Mouse (Mus musculus): ENCODE data around the gene Mzf1. TPM values are rescaled to one million over a fixed set of nuclear protein-coding genes. Genes with fewer than 3 reads are reported as not detected.

Mzf1 gene
- polyA plus RNA-seq, 1 experiment, result 14.3 TPM

DNA sequence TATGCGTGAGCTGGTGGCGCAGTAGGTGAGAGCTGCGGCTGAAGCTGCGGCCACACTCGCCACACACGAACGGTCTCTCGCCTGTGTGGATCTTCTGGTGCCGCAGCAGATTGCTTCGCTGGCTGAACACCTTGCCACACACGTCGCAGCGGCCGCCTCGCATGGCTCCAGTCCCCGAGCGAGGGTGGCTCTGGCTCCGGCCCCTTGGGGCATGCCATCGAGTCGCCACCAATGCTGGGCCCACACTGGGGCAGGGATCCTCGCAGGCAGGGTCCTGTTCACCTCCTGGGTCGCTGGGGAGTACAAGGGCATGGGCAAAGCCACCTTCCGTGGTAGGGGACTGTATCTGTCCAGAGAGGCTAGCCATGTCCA lies 10.3 kb downstream of the Mzf1 start:
- Histone ChIP-seq H3K27ac (ENCODE audit: insufficient read depth, low read length) (peak overlapping the region; percentile 2; the same call in 1 of the 2 replicates), H3K4me3 (ENCODE audit: insufficient read depth, low read length) (peak overlapping the region; percentile 35), H3K4me1 (ENCODE audit: control insufficient read depth, insufficient read depth, low read length) (no peaks in the 10 kb centered on the region)
- TF ChIP-seq CTCF (IDR thresholded peaks at IDR 0.05; ENCODE audit: extremely low read depth, insufficient read depth, low read length) (no peak), POLR2A (IDR thresholded peaks at IDR 0.05; ENCODE audit: extremely low read depth, insufficient read depth, low read length) (no peak)

DNA sequence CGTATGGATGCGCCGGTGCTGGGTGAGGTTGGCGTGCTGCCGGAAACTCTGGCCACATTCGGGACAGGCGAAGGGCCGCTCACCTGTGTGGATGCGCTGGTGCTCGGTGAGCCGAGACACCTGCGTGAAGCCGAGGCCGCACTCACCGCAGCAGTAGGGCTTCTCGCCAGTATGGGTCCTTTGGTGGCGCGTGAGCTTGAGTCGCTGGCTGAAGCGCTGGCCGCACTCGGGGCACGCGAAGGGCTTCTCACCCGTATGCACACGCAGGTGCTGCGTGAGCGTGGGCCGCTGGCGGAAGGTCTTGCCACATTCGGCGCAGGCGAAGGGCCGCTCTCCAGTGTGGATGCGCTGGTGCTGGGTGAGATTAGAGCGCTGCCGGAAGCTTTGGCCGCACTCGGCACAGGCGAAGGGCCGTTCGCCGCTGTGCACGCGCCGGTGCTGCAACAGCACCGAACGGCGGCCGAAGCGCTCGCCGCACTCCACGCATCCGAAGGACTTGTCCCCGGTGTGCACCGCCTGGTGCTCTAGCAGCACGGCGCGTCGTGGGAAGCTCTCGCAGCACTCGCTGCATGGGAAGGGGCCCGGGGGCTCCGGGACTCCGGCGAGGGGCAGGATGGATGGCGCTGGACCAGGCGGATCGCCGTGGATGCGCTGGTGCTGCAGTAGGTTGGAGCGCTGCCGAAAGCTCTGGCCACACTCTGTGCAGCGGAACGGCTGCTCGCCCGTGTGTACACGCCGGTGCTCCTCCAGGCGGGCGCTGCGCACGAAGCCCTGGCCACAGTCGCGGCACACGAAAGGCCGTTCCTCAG lies 10.9 kb downstream of the Mzf1 start:
- TF ChIP-seq CTCF (IDR thresholded peaks at IDR 0.05; ENCODE audit: extremely low read depth, insufficient read depth, low read length), result no peak
- TF ChIP-seq POLR2A (IDR thresholded peaks at IDR 0.05; ENCODE audit: extremely low read depth, insufficient read depth, low read length), result peak; percentile 29; the same call in 1 of the 2 replicates
- peak overlapping the region; percentile 35 for H3K4me3 ChIP-seq (ENCODE audit: insufficient read depth, low read length)
- H3K4me1 ChIP-seq (ENCODE audit: control insufficient read depth, insufficient read depth, low read length), result peaks cover 3% of the 10 kb centered on the region; the same call in 1 of the 2 replicates
- peak overlapping the region; percentile 66 for H3K27ac ChIP-seq (ENCODE audit: insufficient read depth, low read length)

DNA sequence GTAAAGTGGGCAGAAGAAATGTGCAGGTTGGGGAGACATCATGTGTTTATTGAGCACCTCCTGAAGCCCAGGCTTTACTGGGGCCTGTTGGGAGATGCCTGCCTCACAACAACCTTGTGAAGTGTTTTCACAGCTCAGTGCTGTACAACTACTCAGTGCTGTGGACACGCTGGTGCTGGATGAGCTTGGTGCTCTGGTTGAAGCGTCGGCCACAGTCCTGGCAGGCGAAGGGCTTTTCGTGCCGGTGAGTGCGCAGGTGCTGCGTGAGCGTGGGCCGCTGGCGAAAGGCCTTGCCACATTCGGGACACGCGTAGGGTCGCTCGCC lies 11.5 kb downstream of the Mzf1 start:
- TF ChIP-seq POLR2A (IDR thresholded peaks at IDR 0.05; ENCODE audit: extremely low read depth, insufficient read depth, low read length), result no peak
- no peak for TF ChIP-seq CTCF (IDR thresholded peaks at IDR 0.05; ENCODE audit: extremely low read depth, insufficient read depth, low read length)
- H3K4me3 ChIP-seq (ENCODE audit: insufficient read depth, low read length), result peak overlapping the region; percentile 35; the same call in 1 of the 2 replicates
- peak overlapping the region; percentile 66; the same call in 1 of the 2 replicates for H3K27ac ChIP-seq (ENCODE audit: insufficient read depth, low read length)
- peaks cover 3% of the 10 kb centered on the region; the same call in 1 of the 2 replicates for H3K4me1 ChIP-seq (ENCODE audit: control insufficient read depth, insufficient read depth, low read length)

DNA sequence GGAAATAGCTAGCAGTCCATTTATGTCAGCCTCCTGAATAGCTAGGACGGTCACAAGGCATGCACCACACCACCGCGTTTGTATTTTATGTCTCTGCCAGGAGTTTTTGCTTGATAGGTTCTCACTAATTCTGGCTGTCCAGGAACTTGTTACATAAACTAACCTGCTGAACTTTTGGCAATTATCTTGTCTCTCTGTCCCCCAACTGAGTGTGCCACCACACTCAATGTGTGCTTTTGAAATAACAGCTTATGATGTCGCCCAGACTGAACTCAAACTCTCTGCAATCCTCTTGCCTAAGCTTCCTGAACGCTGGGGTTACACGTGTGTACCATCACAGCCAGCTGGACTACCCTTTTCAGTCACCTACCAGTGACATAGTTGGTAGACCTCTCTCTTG lies 12.1 kb downstream of the Mzf1 start:
- Histone ChIP-seq H3K4me1 (ENCODE audit: control insufficient read depth, insufficient read depth, low read length) (peaks cover 3% of the 10 kb centered on the region; the same call in 1 of the 2 replicates), H3K27ac (ENCODE audit: insufficient read depth, low read length) (no peak overlapping the region)
- no peak for TF ChIP-seq CTCF (IDR thresholded peaks at IDR 0.05; ENCODE audit: extremely low read depth, insufficient read depth, low read length)
- TF ChIP-seq POLR2A (IDR thresholded peaks at IDR 0.05; ENCODE audit: extremely low read depth, insufficient read depth, low read length), result no peak

DNA sequence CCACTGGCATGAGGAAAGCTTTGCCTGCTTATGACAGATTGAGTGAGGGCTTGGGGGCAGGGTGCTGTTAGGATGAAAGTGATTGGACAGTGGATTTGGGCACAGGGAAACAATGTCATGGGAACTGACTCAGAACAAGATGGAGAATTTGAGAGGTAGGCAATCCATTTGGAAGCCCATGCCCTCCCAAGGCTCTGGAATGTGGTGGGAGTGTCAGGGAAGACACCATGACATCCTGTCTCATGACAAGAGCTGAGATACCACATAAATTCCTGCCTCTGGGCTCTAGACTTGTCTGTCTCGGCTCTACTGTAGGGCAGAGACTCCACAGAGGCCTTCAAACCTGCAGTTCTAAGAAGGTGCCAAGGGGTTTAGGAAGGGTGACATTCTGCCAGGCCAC lies 13.3 kb downstream of the Mzf1 start:
- Histone ChIP-seq H3K4me1 (ENCODE audit: control insufficient read depth, insufficient read depth, low read length) (peaks cover 3% of the 10 kb centered on the region; the same call in 1 of the 2 replicates), H3K27ac (ENCODE audit: insufficient read depth, low read length) (no peak overlapping the region), H3K4me3 (ENCODE audit: insufficient read depth, low read length) (no peak overlapping the region)
- TF ChIP-seq CTCF (IDR thresholded peaks at IDR 0.05; ENCODE audit: extremely low read depth, insufficient read depth, low read length) (no peak), POLR2A (IDR thresholded peaks at IDR 0.05; ENCODE audit: extremely low read depth, insufficient read depth, low read length) (no peak)

More for the DNA sequence above, 12.1 kb downstream of the Mzf1 start:
- H3K4me3 ChIP-seq (ENCODE audit: insufficient read depth, low read length), result no peak overlapping the region

DNA sequence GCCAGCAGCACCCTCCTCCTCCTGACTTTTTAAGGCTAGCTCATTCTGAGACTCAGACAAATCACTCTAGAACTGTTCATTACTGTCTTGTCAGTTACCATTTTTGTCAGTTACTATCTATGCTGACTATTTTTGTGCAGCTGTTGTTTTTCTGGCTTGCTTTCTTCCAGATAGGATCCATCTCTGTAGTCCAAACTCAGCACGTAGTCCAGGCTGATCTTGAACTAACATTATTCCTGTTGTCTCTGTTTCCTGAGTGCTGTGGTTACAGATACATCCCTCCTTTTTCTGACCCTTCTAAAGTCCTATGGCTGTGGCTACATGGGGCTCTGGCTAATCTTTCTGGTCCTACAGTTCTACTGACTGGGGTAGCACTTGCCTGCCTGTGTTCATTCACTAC lies 15.4 kb downstream of the Mzf1 start:
- H3K4me3 ChIP-seq (ENCODE audit: insufficient read depth, low read length), result no peak overlapping the region; the same call in 1 of the 2 replicates
- peaks cover 3% of the 10 kb centered on the region; the same call in 1 of the 2 replicates for H3K4me1 ChIP-seq (ENCODE audit: control insufficient read depth, insufficient read depth, low read length)

DNA sequence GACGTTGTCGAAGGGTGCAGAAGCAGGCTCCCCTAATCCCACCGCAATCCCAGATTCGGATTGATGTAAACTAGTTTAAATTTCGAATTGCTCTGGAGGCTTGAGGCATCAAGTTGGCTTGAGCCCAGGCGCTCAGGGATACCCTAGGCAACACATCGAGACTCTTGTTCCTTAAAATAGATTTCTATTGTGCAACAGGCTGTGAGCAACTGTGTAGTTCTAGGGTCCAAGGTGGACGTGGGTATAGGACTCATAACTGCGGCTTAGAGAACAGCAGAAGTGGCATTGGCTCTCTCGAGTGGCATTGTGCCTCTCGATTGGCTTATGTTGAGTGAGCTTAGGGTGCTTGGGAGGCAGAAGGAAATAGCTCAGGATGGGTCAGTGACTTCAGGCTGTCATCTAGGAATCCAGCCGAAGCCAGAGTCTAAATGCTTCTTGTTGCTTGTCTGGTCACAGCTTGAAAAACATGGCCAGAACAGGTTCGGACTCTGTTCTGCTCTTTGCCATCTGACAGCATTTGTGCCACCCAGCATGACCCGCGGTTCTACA lies 15.9 kb downstream of the Mzf1 start:
- H3K4me3 ChIP-seq (ENCODE audit: insufficient read depth, low read length), result peak overlapping the region; percentile 74
- H3K27ac ChIP-seq (ENCODE audit: insufficient read depth, low read length), result peak overlapping the region; percentile 100
- TF ChIP-seq CTCF (IDR thresholded peaks at IDR 0.05; ENCODE audit: extremely low read depth, insufficient read depth, low read length) (no peak), POLR2A (IDR thresholded peaks at IDR 0.05; ENCODE audit: extremely low read depth, insufficient read depth, low read length) (no peak)
- peaks cover 3% of the 10 kb centered on the region; the same call in 1 of the 2 replicates for H3K4me1 ChIP-seq (ENCODE audit: control insufficient read depth, insufficient read depth, low read length)

More for the DNA sequence above, 15.4 kb downstream of the Mzf1 start:
- H3K27ac ChIP-seq (ENCODE audit: insufficient read depth, low read length), result peak overlapping the region; percentile 100; the same call in 1 of the 2 replicates
- TF ChIP-seq POLR2A (IDR thresholded peaks at IDR 0.05; ENCODE audit: extremely low read depth, insufficient read depth, low read length) (no peak), CTCF (IDR thresholded peaks at IDR 0.05; ENCODE audit: extremely low read depth, insufficient read depth, low read length) (no peak)

DNA sequence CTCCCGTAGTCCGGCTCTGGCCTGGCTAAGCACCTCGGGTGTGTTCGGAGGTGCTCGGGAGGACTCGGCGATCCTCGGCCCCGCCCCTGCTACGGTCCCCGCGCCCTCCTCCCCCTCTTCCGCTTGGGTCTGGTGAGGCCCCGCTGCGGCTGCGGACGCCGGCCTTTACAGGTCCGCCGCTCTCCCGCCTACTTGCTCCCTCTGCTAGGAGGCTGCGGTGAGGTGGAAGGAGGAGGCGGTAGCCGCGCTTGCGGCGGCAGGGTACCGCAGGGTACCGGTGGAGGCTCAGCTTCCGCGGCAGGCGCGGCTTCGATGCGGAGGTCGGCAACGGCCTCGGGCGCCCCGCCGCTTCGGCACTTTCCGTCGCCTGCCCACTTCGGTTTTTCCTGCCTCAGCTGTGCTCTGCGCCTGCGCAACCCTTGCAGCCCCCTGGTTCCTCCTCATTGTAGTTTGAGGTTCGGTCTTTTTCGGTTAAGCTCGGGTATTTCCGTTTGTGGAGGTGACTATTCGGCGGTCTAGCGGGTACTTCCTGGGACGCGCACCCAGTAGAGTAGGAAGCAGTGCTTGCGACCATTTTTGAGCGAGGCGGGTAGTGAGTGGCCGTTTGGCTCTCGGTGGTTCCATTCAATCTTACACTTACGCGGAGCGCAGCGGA lies 16.5 kb downstream of the Mzf1 start, which contains the start of gene Ube2m:
TSS of gene Ube2m (minus strand) at position 375 of the 655 bp plus-strand sequence.
- Histone ChIP-seq H3K4me1 (ENCODE audit: control insufficient read depth, insufficient read depth, low read length) (peaks cover 3% of the 10 kb centered on the region; the same call in 1 of the 2 replicates), H3K4me3 (ENCODE audit: insufficient read depth, low read length) (peak within 1 kb of the TSS; percentile 74), H3K27ac (ENCODE audit: insufficient read depth, low read length) (peak within 1 kb of the TSS; percentile 100)
- TF ChIP-seq POLR2A (IDR thresholded peaks at IDR 0.05; ENCODE audit: extremely low read depth, insufficient read depth, low read length) (peak; percentile 55; the same call in 1 of the 2 replicates), CTCF (IDR thresholded peaks at IDR 0.05; ENCODE audit: extremely low read depth, insufficient read depth, low read length) (no peak)

DNA sequence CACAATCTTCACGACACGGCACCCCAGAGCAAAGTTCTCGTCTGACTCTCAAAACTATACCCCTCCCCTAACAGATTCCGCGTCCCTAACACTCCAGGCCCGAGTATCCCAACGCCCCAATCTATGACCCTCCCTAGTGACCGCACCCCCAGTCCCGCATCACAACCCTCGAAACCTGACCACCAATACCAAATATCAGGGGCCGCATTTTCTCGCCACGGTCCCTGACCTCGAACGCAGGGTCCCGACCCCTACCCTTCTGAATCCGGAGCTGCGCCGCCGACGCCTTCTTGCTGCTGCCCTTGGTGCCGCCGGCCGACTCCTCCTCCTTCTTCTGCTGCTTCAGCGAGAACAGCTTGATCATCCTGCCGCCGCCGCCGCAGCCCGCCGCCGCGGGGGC lies 17.2 kb downstream of the Mzf1 start:
- TF ChIP-seq CTCF (IDR thresholded peaks at IDR 0.05; ENCODE audit: extremely low read depth, insufficient read depth, low read length) (no peak), POLR2A (IDR thresholded peaks at IDR 0.05; ENCODE audit: extremely low read depth, insufficient read depth, low read length) (no peak)
- peak overlapping the region; percentile 74 for H3K4me3 ChIP-seq (ENCODE audit: insufficient read depth, low read length)
- peaks cover 3% of the 10 kb centered on the region; the same call in 1 of the 2 replicates for H3K4me1 ChIP-seq (ENCODE audit: control insufficient read depth, insufficient read depth, low read length)
- peak overlapping the region; percentile 91 for H3K27ac ChIP-seq (ENCODE audit: insufficient read depth, low read length)
